Mouse (Mus musculus) heart, embryonic 16.5 days (tissue): ENCODE measurements around the gene Rnasel. TPM values are rescaled to one million over a fixed set of nuclear protein-coding genes. Genes with fewer than 3 reads are reported as not detected.

Experiments used
- ATAC-seq: fragments of 200-750 bp; cut with Nextera tagmentation; replicated peaks from 2 replicates; pipeline ENCODE4 v1.8.0; 2017; ENCODE audit warnings: moderate number of reproducible peaks; ENCODE audit not compliant: insufficient read depth, low FRiP score; ENCODE audit errors: extremely low read depth
- H3K27ac ChIP-seq: fragments of 300-500 bp; sonication (generic); 2 replicates; pipeline ENCODE4 v1.5.1; 2014; ENCODE audit warnings: mild to moderate bottlenecking, low read length, control low read depth, moderate library complexity
- H3K27me3 ChIP-seq: fragments of 300-500 bp; sonication (generic); 2 replicates; pipeline ENCODE4 v1.6.1; 2014; ENCODE audit warnings: low read length, mixed read lengths; ENCODE audit not compliant: control insufficient read depth, insufficient read depth
- H3K36me3 ChIP-seq: fragments of 300-500 bp; sonication (generic); 2 replicates; pipeline ENCODE4 v1.6.1; 2014; ENCODE audit not compliant: control insufficient read depth, insufficient read depth
- H3K4me1 ChIP-seq: fragments of 300-500 bp; sonication (generic); 2 replicates; pipeline ENCODE4 v1.6.1; 2014; ENCODE audit warnings: low read length, mixed read lengths; ENCODE audit not compliant: control insufficient read depth, insufficient read depth
- H3K4me2 ChIP-seq: fragments of 300-500 bp; sonication (generic); 2 replicates; pipeline ENCODE4 v1.6.1; 2014; ENCODE audit warnings: low read depth, mild to moderate bottlenecking, control low read depth, low read length
- H3K4me3 ChIP-seq: fragments of 300-500 bp; sonication (generic); 2 replicates; pipeline ENCODE4 v1.5.1; 2014; ENCODE audit warnings: mild to moderate bottlenecking, control low read depth, low read length
- H3K9ac ChIP-seq: fragments of 300-500 bp; sonication (generic); 2 replicates; pipeline ENCODE4 v1.6.1; 2014; ENCODE audit warnings: low read length, control low read depth
- H3K9me3 ChIP-seq: fragments of 300-500 bp; sonication (generic); replicated peaks from 2 replicates; pipeline ENCODE4 v1.6.1; 2016; ENCODE audit warnings: low read length; ENCODE audit not compliant: control insufficient read depth
- WGBS: fragments of 180-500 bp; shearing (Covaris S2); extraction: QIAGEN DNeasy Blood & Tissue Kit; methylation state at CpG from one replicate; pipeline ENCODE4 v1.1.7; 2014; 5-methylcytosine and 5-hydroxymethylcytosine counted together
- polyA plus RNA-seq: library from polyadenylated mRNA; unstranded; fragments of >200 nt; fragmentation: Nextera tagmentation; extraction: Ambion mirVana; gene quantifications from 2 replicates; pipeline ENCODE4 v1.2.1, GENCODE M21; 2015

The Rnasel gene
- polyA plus RNA-seq, 1 experiment from 2014 or later: 28.2 TPM

DNA sequence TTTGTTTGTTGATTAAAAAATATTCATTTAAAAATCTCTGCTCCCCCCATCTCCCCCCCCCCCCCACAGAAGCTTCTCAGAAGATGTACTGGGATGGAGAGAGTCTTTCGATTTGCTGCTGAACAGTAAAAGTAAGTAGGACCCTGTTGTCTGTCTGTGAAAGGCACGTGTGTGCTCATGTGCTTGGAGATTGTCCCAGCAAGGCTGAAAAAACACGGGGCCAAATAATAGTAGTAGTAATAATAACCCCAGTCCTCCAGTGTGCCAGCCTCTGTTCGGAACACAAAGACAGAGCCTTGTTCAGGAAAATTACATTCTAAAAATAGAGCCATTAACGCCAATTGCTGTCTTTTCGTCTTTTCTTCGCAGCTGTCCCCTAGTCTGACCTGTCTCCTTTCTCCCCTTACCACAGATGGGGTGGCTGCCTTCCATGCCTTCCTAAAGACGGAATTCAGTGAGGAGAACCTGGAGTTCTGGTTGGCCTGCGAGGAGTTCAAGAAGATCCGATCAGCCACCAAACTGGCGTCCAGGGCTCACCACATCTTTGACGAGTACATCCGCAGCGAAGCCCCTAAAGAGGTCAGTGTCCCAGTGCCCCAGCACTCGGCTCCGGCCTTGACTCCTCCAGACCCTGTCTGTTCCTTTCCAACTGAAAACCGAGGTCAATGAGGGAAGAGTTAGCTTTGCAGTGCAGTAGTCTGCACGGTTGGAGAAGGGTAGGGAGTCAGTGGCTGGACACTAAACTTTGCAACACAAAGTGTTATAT, 7.5 kb upstream of the Rnasel start:
- peaks cover 11% of the 10 kb centered on the region for H3K4me1 ChIP-seq
- 0 out of 2 replicates have a peak overlapping the region, but pooled peaks have one; percentile 42 for H3K9ac ChIP-seq
- H3K4me3 ChIP-seq: peak overlapping the region; percentile 59; the same call in 1 of the 2 replicates
- no peaks in the 10 kb centered on the region for H3K9me3 ChIP-seq
- H3K27ac ChIP-seq: no peak overlapping the region
- H3K27me3 ChIP-seq: peaks cover 22% of the 10 kb centered on the region
- WGBS: 57% methylated on average over 18 of the region's 18 CpGs
- ATAC-seq: no peak
- peak overlapping the region; percentile 87 for H3K4me2 ChIP-seq
- H3K36me3 ChIP-seq: no peaks in the 10 kb centered on the region

DNA sequence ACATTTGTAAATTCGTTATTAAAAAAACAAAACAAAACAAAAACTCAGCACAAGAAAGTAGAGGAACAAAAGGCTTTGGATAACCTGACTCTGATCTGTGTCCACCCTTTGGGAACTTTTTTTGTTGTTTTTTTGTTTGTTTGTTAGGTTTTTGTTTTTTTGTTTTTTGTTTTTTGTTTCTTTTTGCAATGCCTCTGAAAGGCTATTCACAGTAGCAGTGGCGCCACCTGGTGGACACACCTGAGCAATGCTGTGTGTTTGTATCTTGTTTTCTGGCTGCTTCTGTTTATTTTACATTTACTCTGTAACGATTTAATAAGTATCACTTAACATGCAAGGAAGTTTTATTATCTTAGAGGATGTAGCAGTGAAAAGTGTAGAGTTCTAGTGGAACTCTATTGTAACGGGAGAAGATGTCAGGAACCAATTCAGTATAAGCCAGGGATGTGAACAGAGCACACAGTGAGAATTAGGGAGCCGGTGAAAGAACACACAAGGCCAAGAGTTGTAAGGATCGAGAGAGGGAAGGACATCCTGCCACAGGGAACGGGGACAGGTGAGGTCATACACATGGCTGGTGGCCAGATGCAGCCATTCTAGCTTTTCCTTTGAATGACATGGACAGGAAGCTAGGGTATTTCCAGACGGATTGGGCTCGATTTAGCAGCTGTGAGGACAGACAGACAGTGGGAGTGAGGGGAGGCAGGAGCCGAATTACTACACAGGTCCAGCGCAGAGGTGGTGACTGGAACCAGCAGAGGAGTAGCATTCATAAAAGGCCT, 6.7 kb upstream of the Rnasel start:
- Histone ChIP-seq H3K27ac (0 out of 2 replicates have a peak overlapping the region, but pooled peaks have one; percentile 29), H3K4me1 (peaks cover 18% of the 10 kb centered on the region), H3K9me3 (no peaks in the 10 kb centered on the region), H3K4me2 (peak overlapping the region; percentile 87), H3K36me3 (no peaks in the 10 kb centered on the region), H3K9ac (peak overlapping the region; percentile 21; the same call in 1 of the 2 replicates), H3K4me3 (no peak overlapping the region), H3K27me3 (peaks cover 16% of the 10 kb centered on the region)
- WGBS: 40% methylated on average over 11 of the region's 11 CpGs
- no peak for ATAC-seq

- WGBS: 78% methylated on average over 14 of the region's 14 CpGs
- no peak overlapping the region for H3K9ac ChIP-seq
- H3K27ac ChIP-seq: no peak overlapping the region
- H3K9me3 ChIP-seq: no peaks in the 10 kb centered on the region
- no peaks in the 10 kb centered on the region for H3K27me3 ChIP-seq
- no peak overlapping the region for H3K4me2 ChIP-seq
- H3K36me3 ChIP-seq: no peaks in the 10 kb centered on the region
- no peak for ATAC-seq
- peaks cover 25% of the 10 kb centered on the region for H3K4me1 ChIP-seq
- no peak overlapping the region for H3K4me3 ChIP-seq
Measured at GRCm38 (mm10) chr1:153746119-153746670, 3.0 kb upstream of the Rnasel start.

- peaks cover 28% of the 10 kb centered on the region for H3K4me1 ChIP-seq
- ATAC-seq: no peak
Measured at GRCm38 (mm10) chr1:153746728-153747127, 2.5 kb upstream of the Rnasel start.

DNA sequence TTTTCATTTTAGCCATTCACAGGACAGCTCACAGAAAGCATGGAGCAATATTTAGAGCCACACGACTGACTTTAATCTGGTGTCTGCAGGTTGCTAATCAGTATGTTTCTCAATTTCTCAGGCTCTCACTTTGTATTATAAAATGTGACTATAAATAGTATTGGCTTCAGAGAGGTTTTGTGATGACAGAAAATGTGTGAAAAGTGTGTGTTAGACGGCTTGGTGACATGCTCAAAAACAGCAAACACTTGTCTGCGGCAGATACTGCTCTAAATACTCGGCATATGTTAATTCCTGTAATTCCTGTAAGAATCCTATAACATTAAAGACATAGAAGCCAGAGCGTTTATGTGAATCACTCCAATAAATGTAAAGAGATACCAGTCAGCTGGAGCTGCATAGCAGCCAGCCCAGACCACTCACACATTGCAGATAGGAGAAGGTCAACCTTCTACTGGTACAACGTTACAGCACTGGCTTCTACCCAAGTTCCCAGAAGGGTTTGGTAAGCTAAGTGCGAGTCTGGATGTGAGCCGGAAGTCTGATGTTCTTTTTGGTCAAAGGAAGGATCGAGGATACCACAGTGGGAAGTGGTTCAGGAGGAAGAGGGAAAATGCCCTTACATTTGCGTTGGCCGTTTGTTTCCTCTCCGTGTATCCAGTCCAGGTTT, 1.2 kb upstream of the Rnasel start:
- peak overlapping the region; percentile 21 for H3K4me3 ChIP-seq
- peak overlapping the region; percentile 78 for H3K4me2 ChIP-seq
- peak; percentile 58; the same call in 1 of the 2 replicates for ATAC-seq
- H3K9me3 ChIP-seq: no peaks in the 10 kb centered on the region
- H3K4me1 ChIP-seq: peaks cover 32% of the 10 kb centered on the region
- WGBS: 29% methylated on average over 12 of the region's 12 CpGs
- peak overlapping the region; percentile 9; the same call in 1 of the 2 replicates for H3K9ac ChIP-seq
- H3K36me3 ChIP-seq: no peaks in the 10 kb centered on the region
- H3K27ac ChIP-seq: peak overlapping the region; percentile 94
- H3K27me3 ChIP-seq: no peaks in the 10 kb centered on the region

More at GRCm38 (mm10) chr1:153746728-153747127, 2.5 kb upstream of the Rnasel start:
- Histone ChIP-seq H3K4me3 (no peak overlapping the region), H3K36me3 (no peaks in the 10 kb centered on the region), H3K27ac (no peak overlapping the region), H3K4me2 (no peak overlapping the region), H3K27me3 (no peaks in the 10 kb centered on the region), H3K9me3 (no peaks in the 10 kb centered on the region), H3K9ac (no peak overlapping the region)
- WGBS: 5% methylated on average over 12 of the region's 12 CpGs

- Histone ChIP-seq H3K36me3 (peaks cover 2% of the 10 kb centered on the region; the same call in 1 of the 2 replicates), H3K27ac (peak overlapping the region; percentile 94), H3K4me3 (peak overlapping the region; percentile 64), H3K9me3 (no peaks in the 10 kb centered on the region), H3K4me2 (peak overlapping the region; percentile 78), H3K9ac (no peak overlapping the region; the same call in none of the 2 replicates), H3K27me3 (no peaks in the 10 kb centered on the region), H3K4me1 (peaks cover 32% of the 10 kb centered on the region)
- ATAC-seq: peak; percentile 28; the same call in 1 of the 2 replicates
- 8% methylated on average over 1 of the region's 1 CpGs for WGBS
Measured at GRCm38 (mm10) chr1:153748549-153748948, 677 bp upstream of the Rnasel start.

- peak overlapping the region; percentile 83 for H3K9ac ChIP-seq
- H3K27ac ChIP-seq: peak overlapping the region; percentile 94
- ATAC-seq: no peak
- H3K4me1 ChIP-seq: peaks cover 32% of the 10 kb centered on the region
- H3K27me3 ChIP-seq: no peaks in the 10 kb centered on the region; the same call in 1 of the 2 replicates
- 56% methylated on average over 6 of the region's 6 CpGs for WGBS
- H3K36me3 ChIP-seq: peaks cover 6% of the 10 kb centered on the region; the same call in 1 of the 2 replicates
- H3K4me2 ChIP-seq: peak overlapping the region; percentile 78
- H3K4me3 ChIP-seq: peak overlapping the region; percentile 64
- no peaks in the 10 kb centered on the region for H3K9me3 ChIP-seq
Measured at GRCm38 (mm10) chr1:153750054-153750453, 828 bp downstream of the Rnasel start.

- Histone ChIP-seq H3K9me3 (no peaks in the 10 kb centered on the region), H3K9ac (peak overlapping the region; percentile 65), H3K27ac (peak overlapping the region; percentile 71), H3K4me3 (peak overlapping the region; percentile 48), H3K4me2 (peak overlapping the region; percentile 63), H3K4me1 (peaks cover 32% of the 10 kb centered on the region), H3K27me3 (no peaks in the 10 kb centered on the region; the same call in 1 of the 2 replicates), H3K36me3 (peaks cover 7% of the 10 kb centered on the region; the same call in 1 of the 2 replicates)
- peak; percentile 20 for ATAC-seq
- WGBS: 13% methylated on average over 13 of the region's 13 CpGs
Measured at GRCm38 (mm10) chr1:153751763-153752301, 2.6 kb downstream of the Rnasel start.
